Mouse (Mus musculus) frontal cortex, postnatal 14 days (tissue): ENCODE results near the gene Vmn2r101.

ENCODE experiments used
- DNase-seq, 2 experiments: peaks; one replicate each; pipeline ENCODE4 v3.0.0; 2022; ENCODE audit warnings: low spot score in 2 of 2

Vmn2r101 gene

GRCm38 (mm10) chr17:19576927-19577326 is at the start of gene Vmn2r101:
Gene Vmn2r101, plus strand, starts transcription at chr17:19577227.
- DNase-seq, result no peak

DNA sequence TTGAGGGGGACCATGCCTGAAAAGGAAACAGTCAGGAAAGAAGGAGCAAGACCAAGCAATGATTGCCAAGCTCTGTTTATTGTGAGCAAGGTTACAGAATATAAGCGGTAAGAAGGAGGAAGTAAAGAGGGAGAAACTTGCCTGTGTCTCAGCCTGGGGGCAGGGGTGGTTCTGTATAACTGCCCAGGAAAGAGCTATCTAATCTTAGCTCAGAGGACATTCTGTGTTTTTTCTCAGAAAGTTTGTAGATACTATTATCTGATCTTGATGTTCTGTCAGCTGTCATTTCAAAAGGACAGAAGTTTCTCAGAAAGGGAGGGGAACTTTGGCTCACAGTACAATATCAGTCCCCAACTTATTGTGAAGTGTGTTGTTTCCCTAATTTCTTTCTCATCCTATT is 52.3 kb downstream of the Vmn2r101 start:
- DNase-seq, result no peak

GRCm38 (mm10) chr17:19658447-19658846 is 81.4 kb downstream of the Vmn2r101 start:
- no peak for DNase-seq

DNA sequence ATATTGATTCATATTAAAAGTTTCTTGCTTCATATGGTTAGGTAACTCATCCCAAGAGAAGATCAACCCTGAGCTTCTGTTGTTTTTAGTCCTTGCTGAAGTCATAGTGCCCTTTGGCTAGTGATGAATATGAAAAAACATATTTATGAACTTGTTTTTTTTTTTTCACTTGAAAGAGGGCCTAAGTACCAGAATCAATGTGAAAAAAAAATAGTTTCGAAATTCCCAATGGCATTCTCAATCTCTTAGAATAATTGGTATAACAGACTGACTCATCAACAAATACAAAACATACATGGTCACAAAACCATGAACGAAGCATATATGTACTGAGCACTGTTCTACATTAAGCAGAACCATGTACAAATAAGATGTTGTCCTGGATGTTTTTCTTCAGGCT is 83.0 kb downstream of the Vmn2r101 start, which contains the start of gene Vmn2r102:
Gene Vmn2r102, plus strand, starts transcription at position 301 of the 400 bp plus-strand sequence.
- no peak for DNase-seq
